Mouse (Mus musculus): ENCODE measurements around the gene Zfp362. TPM values are rescaled to one million over a fixed set of nuclear protein-coding genes. Genes with fewer than 3 reads are reported as not detected.

Gene Zfp362
- polyA plus RNA-seq, 1 experiment from 2014 or later: 32.3 TPM

- H3K4me3 ChIP-seq (ENCODE audit: low read depth, low read length): no peak overlapping the region
- no peak overlapping the region for H3K9ac ChIP-seq (replicated peaks; ENCODE audit: low read depth, low read length)
- H3K9me3 ChIP-seq (ENCODE audit: control insufficient read depth, low read depth, low read length): no peaks in the 10 kb centered on the region
- ATAC-seq (ENCODE audit: insufficient number of reproducible peaks, insufficient read depth, low FRiP score, low read depth): no peak
- WGBS: 61% methylated on average over 8 of the region's 8 CpGs
- H3K4me2 ChIP-seq (replicated peaks; ENCODE audit: low read depth, low read length): no peak overlapping the region
- H3K36me3 ChIP-seq (ENCODE audit: control insufficient read depth, insufficient read depth, low read length): no peaks in the 10 kb centered on the region
- peaks cover 31% of the 10 kb centered on the region for H3K4me1 ChIP-seq (ENCODE audit: control insufficient read depth, insufficient read depth, low read length)
- H3K27me3 ChIP-seq (ENCODE audit: control insufficient read depth, insufficient read depth, low read length): no peaks in the 10 kb centered on the region
- H3K27ac ChIP-seq (ENCODE audit: low read length): no peak overlapping the region
Measured at GRCm38 (mm10) chr4:128841259-128841658, 35.4 kb upstream of the Zfp362 start.

GRCm38 (mm10) chr4:128839811-128840738, 34.2 kb upstream of the Zfp362 start:
- 32% methylated on average over 16 of the region's 16 CpGs for WGBS
- H3K9me3 ChIP-seq (ENCODE audit: control insufficient read depth, low read depth, low read length): no peaks in the 10 kb centered on the region
- H3K27me3 ChIP-seq (ENCODE audit: control insufficient read depth, insufficient read depth, low read length): no peaks in the 10 kb centered on the region
- ATAC-seq (ENCODE audit: insufficient number of reproducible peaks, insufficient read depth, low FRiP score, low read depth): peak; percentile 70; the same call in 1 of the 2 replicates
- H3K4me1 ChIP-seq (ENCODE audit: control insufficient read depth, insufficient read depth, low read length): peaks cover 27% of the 10 kb centered on the region
- H3K4me3 ChIP-seq (ENCODE audit: low read depth, low read length): no peak overlapping the region
- no peaks in the 10 kb centered on the region for H3K36me3 ChIP-seq (ENCODE audit: control insufficient read depth, insufficient read depth, low read length)
- H3K27ac ChIP-seq (ENCODE audit: low read length): peak overlapping the region; percentile 72; the same call in 1 of the 2 replicates
- H3K4me2 ChIP-seq (replicated peaks; ENCODE audit: low read depth, low read length): no peak overlapping the region
- no peak overlapping the region for H3K9ac ChIP-seq (replicated peaks; ENCODE audit: low read depth, low read length)

GRCm38 (mm10) chr4:128838202-128838601, 32.4 kb upstream of the Zfp362 start:
- 40% methylated on average over 5 of the region's 5 CpGs for WGBS
- no peak for ATAC-seq (ENCODE audit: insufficient number of reproducible peaks, insufficient read depth, low FRiP score, low read depth)
- no peak overlapping the region for H3K4me3 ChIP-seq (ENCODE audit: low read depth, low read length)
- no peaks in the 10 kb centered on the region for H3K36me3 ChIP-seq (ENCODE audit: control insufficient read depth, insufficient read depth, low read length)
- H3K4me2 ChIP-seq (replicated peaks; ENCODE audit: low read depth, low read length): no peak overlapping the region
- no peaks in the 10 kb centered on the region for H3K27me3 ChIP-seq (ENCODE audit: control insufficient read depth, insufficient read depth, low read length)
- H3K4me1 ChIP-seq (ENCODE audit: control insufficient read depth, insufficient read depth, low read length): peaks cover 26% of the 10 kb centered on the region
- H3K9me3 ChIP-seq (ENCODE audit: control insufficient read depth, low read depth, low read length): no peaks in the 10 kb centered on the region
- H3K27ac ChIP-seq (ENCODE audit: low read length): no peak overlapping the region; the same call in 1 of the 2 replicates
- H3K9ac ChIP-seq (replicated peaks; ENCODE audit: low read depth, low read length): no peak overlapping the region

- ATAC-seq (ENCODE audit: insufficient number of reproducible peaks, insufficient read depth, low FRiP score, low read depth): no peak
- WGBS: 68% methylated on average over 3 of the region's 3 CpGs
- 0 out of 2 replicates have a peak, but pooled peaks cover 4% of the 10 kb centered on the region for H3K4me1 ChIP-seq (ENCODE audit: control insufficient read depth, insufficient read depth, low read length)
Measured at GRCm38 (mm10) chr4:128824131-128824530, 18.3 kb upstream of the Zfp362 start.

DNA sequence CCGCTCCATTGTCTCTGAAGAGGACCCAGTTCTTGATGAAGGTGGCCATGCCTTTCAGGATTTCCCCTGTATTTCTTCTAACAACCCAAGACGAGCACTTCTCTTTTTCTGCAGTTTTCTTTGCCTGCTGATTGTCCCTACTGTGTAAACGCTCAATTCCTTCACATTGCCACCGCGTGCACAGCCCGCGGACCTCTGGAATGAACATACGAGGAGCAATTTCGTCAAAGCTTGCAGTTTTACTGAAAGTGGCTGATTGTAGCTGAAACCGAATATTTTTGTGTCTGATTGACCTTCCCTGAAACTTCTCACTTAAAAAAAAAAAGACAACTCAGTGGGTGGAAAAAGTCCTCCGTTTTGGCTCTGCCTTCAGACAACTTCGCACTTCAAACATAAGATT, 14.7 kb upstream of the Zfp362 start:
- no peak overlapping the region for H3K27ac ChIP-seq (ENCODE audit: low read length)
- H3K36me3 ChIP-seq (ENCODE audit: control insufficient read depth, insufficient read depth, low read length): no peaks in the 10 kb centered on the region
- no peak for ATAC-seq (ENCODE audit: insufficient number of reproducible peaks, insufficient read depth, low FRiP score, low read depth)
- 0 out of 2 replicates have a peak, but pooled peaks cover 4% of the 10 kb centered on the region for H3K4me1 ChIP-seq (ENCODE audit: control insufficient read depth, insufficient read depth, low read length)
- H3K9me3 ChIP-seq (ENCODE audit: control insufficient read depth, low read depth, low read length): no peaks in the 10 kb centered on the region
- H3K27me3 ChIP-seq (ENCODE audit: control insufficient read depth, insufficient read depth, low read length): no peaks in the 10 kb centered on the region
- no peak overlapping the region for H3K4me2 ChIP-seq (replicated peaks; ENCODE audit: low read depth, low read length)
- WGBS: 53% methylated on average over 12 of the region's 12 CpGs
- no peak overlapping the region for H3K9ac ChIP-seq (replicated peaks; ENCODE audit: low read depth, low read length)
- H3K4me3 ChIP-seq (ENCODE audit: low read depth, low read length): no peak overlapping the region

More at GRCm38 (mm10) chr4:128824131-128824530, 18.3 kb upstream of the Zfp362 start:
- H3K36me3 ChIP-seq (ENCODE audit: control insufficient read depth, insufficient read depth, low read length): no peaks in the 10 kb centered on the region
- no peak overlapping the region for H3K9ac ChIP-seq (replicated peaks; ENCODE audit: low read depth, low read length)
- no peak overlapping the region for H3K4me2 ChIP-seq (replicated peaks; ENCODE audit: low read depth, low read length)
- H3K27ac ChIP-seq (ENCODE audit: low read length): no peak overlapping the region
- no peak overlapping the region for H3K4me3 ChIP-seq (ENCODE audit: low read depth, low read length)
- H3K9me3 ChIP-seq (ENCODE audit: control insufficient read depth, low read depth, low read length): no peaks in the 10 kb centered on the region
- no peaks in the 10 kb centered on the region for H3K27me3 ChIP-seq (ENCODE audit: control insufficient read depth, insufficient read depth, low read length)

GRCm38 (mm10) chr4:128817011-128817410, 11.2 kb upstream of the Zfp362 start:
- 46% methylated on average over 7 of the region's 7 CpGs for WGBS
- Histone ChIP-seq H3K9me3 (ENCODE audit: control insufficient read depth, low read depth, low read length) (no peaks in the 10 kb centered on the region), H3K36me3 (ENCODE audit: control insufficient read depth, insufficient read depth, low read length) (no peaks in the 10 kb centered on the region), H3K27me3 (ENCODE audit: control insufficient read depth, insufficient read depth, low read length) (no peaks in the 10 kb centered on the region), H3K27ac (ENCODE audit: low read length) (no peak overlapping the region), H3K9ac (replicated peaks; ENCODE audit: low read depth, low read length) (no peak overlapping the region), H3K4me3 (ENCODE audit: low read depth, low read length) (no peak overlapping the region), H3K4me2 (replicated peaks; ENCODE audit: low read depth, low read length) (no peak overlapping the region), H3K4me1 (ENCODE audit: control insufficient read depth, insufficient read depth, low read length) (0 out of 2 replicates have a peak, but pooled peaks cover 6% of the 10 kb centered on the region)
- no peak for ATAC-seq (ENCODE audit: insufficient number of reproducible peaks, insufficient read depth, low FRiP score, low read depth)

GRCm38 (mm10) chr4:128811382-128812056, 5.7 kb upstream of the Zfp362 start:
- Histone ChIP-seq H3K4me1 (ENCODE audit: control insufficient read depth, insufficient read depth, low read length) (0 out of 2 replicates have a peak, but pooled peaks cover 4% of the 10 kb centered on the region), H3K36me3 (ENCODE audit: control insufficient read depth, insufficient read depth, low read length) (no peaks in the 10 kb centered on the region), H3K9ac (replicated peaks; ENCODE audit: low read depth, low read length) (peak overlapping the region; percentile 54), H3K27ac (ENCODE audit: low read length) (peak overlapping the region; percentile 49; the same call in 1 of the 2 replicates), H3K4me2 (replicated peaks; ENCODE audit: low read depth, low read length) (peak overlapping the region; percentile 46), H3K27me3 (ENCODE audit: control insufficient read depth, insufficient read depth, low read length) (no peaks in the 10 kb centered on the region), H3K9me3 (ENCODE audit: control insufficient read depth, low read depth, low read length) (no peaks in the 10 kb centered on the region), H3K4me3 (ENCODE audit: low read depth, low read length) (peak overlapping the region; percentile 54)
- peak; percentile 88 for ATAC-seq (ENCODE audit: insufficient number of reproducible peaks, insufficient read depth, low FRiP score, low read depth)
- 10% methylated on average over 16 of the region's 16 CpGs for WGBS

- Histone ChIP-seq H3K27me3 (ENCODE audit: control insufficient read depth, insufficient read depth, low read length) (no peaks in the 10 kb centered on the region), H3K4me1 (ENCODE audit: control insufficient read depth, insufficient read depth, low read length) (peaks cover 24% of the 10 kb centered on the region), H3K4me3 (ENCODE audit: low read depth, low read length) (peak overlapping the region; percentile 79), H3K27ac (ENCODE audit: low read length) (peak overlapping the region; percentile 98), H3K9ac (replicated peaks; ENCODE audit: low read depth, low read length) (peak overlapping the region; percentile 99), H3K9me3 (ENCODE audit: control insufficient read depth, low read depth, low read length) (no peaks in the 10 kb centered on the region), H3K4me2 (replicated peaks; ENCODE audit: low read depth, low read length) (peak overlapping the region; percentile 95), H3K36me3 (ENCODE audit: control insufficient read depth, insufficient read depth, low read length) (no peaks in the 10 kb centered on the region)
- ATAC-seq (ENCODE audit: insufficient number of reproducible peaks, insufficient read depth, low FRiP score, low read depth): peak; percentile 62; the same call in 1 of the 2 replicates
- under 1% methylated on average over 14 of the region's 15 CpGs for WGBS
Measured at GRCm38 (mm10) chr4:128806827-128807179, 958 bp upstream of the Zfp362 start.
